Mouse (Mus musculus) brain, embryonic 18.5 days (tissue): ENCODE results near the gene Tgfb3.
A peak's percentile ranks its signal among the peaks of the same experiment; 100 is the strongest.

ENCODE experiments used
- DNase-seq: peaks from one replicate; pipeline ENCODE4 v3.0.0-alpha.2; 2012; ENCODE audit warnings: low read depth, low spot score

The Tgfb3 gene

DNA sequence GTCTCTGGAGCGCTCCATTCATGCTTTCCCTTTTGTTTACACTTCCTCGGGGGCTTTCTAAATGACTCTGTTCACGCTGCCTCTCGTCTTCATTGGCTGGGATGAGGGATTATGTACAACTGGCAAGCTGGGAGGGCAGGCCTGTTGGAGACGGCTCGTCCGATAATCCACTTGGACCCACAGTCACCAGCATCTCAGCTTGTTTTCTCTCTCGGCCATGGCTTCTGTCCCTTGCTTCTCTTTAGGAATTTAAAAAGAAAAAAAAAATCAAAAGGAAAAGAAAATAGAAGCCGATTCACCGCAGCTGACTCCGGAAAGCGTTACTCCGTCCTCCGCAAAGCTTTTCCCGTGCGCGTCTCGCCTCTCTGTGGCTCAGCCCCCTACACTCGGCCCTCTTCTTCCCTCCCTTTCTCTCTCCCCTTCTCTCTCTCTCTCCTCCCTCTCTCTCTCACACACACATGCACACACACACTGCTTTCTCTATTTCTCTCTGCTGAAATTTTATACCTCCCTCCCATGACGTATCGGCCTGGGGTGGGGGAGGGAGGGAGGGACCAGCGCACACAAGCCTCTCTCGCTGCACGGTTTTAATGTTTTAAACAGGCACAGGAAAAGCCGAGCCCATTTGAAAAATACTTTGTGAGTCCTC is at the start of gene Tgfb3:
TSS of gene Tgfb3 (minus strand) at position 489 of the 649 bp plus-strand sequence.
- peak; percentile 36 for DNase-seq

- no peak for DNase-seq
Observed at GRCm38 (mm10) chr12:86128122-86128521, 49.3 kb upstream of the Tgfb3 start.

DNA sequence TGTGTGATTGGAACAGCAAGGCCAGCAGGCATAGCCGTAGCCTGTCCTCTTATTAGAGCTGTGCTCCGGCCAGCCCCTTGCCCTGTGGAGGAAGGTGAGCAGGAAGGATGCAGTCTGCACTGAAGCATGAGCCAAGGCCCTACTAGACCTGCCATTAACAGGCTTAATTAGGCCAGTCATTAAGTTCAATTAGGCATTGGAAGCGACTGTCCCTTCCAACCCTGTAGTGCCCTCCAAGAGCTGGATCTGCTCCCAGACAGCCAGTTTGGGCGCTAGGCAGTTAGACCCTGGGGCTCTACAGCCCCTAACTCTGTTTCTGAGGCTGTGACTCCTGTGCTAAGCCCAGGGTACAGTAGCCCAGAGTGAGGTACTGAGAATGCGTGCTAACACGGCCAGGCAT is 45.2 kb upstream of the Tgfb3 start:
- DNase-seq, result no peak

DNA sequence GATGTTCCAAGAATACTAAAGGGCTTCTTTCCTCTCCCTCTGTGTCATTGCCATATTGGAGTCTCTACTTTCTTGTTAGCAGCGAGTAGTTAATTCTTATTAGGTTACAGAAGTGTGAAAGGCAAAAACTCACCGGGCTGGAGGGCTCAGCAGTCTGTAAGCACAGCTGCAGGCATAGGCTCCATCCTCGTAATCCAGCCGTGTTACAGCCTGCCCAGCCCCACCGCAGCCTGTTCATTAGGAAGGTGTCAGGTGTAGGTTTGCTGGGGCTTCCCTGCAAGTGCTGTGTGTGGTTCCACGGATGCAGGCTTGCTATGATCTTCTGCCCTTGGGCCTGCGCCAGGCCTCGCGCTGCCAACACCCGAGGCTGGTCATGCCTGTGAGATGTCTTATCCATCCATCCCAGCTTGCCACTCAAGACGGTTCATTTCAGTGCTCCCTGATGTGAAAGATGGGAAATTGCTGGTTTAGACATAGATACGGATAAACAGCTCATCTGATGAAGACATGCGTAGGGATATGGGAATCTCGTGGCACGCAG is 37.5 kb upstream of the Tgfb3 start:
- no peak for DNase-seq

GRCm38 (mm10) chr12:86110637-86111036 is 31.8 kb upstream of the Tgfb3 start:
- no peak for DNase-seq

DNA sequence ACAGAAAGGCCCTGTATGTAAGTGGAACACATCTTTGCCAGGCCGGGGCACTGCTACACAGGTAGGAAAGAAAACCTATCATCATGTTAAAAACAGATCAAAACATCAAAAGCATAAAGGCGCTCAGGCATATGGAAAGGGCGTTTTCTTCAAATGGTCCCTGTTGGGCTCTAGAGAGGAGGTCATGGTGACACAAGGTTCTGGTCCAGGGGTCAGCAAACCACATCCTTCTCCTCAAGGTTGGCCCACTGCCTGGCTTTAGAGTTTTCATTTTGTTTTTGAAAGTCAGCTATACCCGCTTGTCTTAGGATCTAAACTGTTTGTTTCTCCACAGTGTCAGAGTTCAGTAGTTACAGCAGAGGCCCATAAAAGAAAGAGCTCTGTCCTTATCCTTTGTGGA is 30.7 kb upstream of the Tgfb3 start:
- DNase-seq, result no peak

- no peak for DNase-seq
Observed at GRCm38 (mm10) chr12:86107645-86108044, 28.8 kb upstream of the Tgfb3 start.

- no peak for DNase-seq
Observed at GRCm38 (mm10) chr12:86106086-86106485, 27.2 kb upstream of the Tgfb3 start.

DNA sequence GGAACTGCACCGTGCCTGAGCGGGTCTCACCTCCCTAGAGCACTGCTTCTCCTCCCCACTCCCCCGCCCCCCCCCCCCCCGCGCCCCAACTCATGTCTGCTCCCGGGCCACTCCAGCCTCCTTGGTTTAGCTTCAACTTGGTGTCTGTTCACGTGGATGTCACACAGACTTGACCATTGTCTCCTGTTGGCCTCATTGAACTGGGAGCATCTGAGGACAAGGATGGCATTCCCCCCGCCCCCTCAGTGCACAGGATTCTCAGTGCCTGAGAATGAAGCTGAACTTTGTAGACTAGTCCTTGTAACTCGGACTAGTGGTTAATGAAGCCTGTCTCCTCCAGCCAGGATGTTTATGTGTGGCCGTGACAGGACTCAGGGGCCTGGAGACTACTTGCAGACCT is 26.7 kb upstream of the Tgfb3 start:
- DNase-seq, result no peak

DNA sequence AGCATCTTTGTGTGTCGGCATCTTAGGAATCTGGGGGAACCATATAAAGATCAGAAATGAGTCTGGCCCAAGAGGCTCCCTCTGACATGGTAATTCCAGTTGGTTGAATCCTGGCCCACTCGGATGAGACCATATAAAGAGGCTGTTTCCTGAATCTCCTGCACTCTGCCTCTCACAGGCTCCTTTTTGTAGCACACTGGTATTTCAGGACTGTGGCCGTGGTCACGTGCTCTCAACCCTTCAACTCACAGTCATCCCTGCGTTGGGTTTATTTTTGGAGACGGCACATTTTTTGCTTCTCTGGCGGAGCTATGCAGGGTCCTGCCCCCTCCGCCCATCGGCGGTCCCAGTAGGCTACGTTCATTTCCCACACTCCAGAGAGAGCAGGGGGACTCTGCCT is 25.5 kb upstream of the Tgfb3 start:
- DNase-seq, result no peak

DNA sequence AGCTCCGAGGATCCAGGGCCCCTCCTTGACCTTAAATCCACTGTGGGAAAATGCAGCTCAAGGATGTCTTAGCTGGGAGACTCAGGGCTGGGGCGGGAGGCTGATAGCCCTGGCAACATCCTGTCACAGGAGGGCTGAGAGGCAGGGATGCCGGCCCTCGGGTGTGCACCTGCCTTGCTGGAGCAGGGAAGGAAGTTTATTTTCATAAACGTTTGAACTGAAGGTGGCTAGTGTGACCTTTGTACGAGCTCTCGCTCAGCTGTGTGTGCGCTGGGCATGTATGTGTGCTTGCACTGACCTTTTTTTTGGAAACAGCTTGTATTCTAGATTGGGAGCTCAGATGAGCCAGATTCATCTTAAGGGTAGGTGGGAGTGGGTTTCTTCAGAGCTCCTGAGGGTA is 25.0 kb upstream of the Tgfb3 start:
- no peak for DNase-seq

- no peak for DNase-seq
Observed at GRCm38 (mm10) chr12:86103391-86103790, 24.6 kb upstream of the Tgfb3 start.

GRCm38 (mm10) chr12:86102686-86103085 is 23.8 kb upstream of the Tgfb3 start:
- DNase-seq, result no peak

DNA sequence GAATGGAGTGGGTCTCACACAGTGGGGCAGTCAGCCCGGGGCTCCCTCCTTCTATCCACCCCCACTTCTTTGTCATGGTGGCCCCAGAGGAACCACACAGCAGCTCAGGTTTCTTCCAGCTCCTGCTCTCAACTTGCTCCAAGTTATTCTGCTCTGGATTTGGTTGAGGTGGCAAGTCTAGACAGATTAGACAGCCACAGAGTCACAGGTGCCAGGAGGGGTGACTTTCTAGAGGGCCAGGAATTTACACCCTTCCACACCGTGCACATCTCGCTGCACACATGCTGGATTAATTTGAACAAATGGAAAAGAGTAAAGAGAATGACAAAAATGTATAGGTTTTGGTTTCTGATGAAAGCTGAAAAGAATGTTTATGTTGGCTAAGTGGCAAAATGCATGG is 21.9 kb upstream of the Tgfb3 start:
- no peak for DNase-seq

DNA sequence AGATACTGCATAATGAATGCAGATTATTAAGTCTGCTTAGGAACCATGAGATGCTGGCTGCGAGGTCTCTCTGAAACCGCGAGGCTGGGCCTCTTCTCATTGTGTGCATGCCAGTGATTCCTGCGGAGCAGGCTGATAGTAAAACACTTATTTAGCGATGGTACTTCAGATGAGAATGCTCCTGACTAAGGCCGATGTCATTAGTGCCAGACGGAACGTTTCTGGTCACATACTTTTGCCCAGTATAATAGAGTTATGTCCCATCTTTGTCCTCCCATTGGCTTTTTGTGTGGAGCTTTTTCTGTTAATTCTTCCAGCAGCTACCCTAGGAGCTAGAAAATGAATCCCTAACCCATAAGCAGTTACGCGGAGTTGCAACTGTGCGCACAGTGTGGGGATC is 18.9 kb upstream of the Tgfb3 start:
- DNase-seq, result no peak

GRCm38 (mm10) chr12:86095806-86096205 is 17.0 kb upstream of the Tgfb3 start:
- DNase-seq, result no peak

DNA sequence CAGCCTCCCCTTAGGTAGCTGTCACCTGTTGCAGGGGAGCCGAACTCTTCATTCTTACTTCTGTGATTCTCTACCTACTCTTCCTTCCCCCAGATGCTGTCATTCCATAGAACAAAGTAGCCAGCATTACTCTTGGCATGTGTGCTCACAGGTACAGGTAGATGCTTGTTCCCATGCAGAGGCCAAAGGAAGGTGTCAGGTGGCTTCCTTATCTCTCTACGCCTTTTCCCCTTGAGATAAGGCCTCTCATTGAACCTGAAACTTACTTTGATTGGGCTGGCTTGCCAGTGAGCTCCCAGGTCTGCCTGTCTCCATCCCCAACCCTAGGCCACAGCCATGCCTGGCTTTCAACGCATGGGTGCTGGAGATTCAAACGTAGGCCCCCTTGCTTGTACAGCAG is 15.2 kb upstream of the Tgfb3 start:
- DNase-seq, result no peak

- DNase-seq, result no peak
Observed at GRCm38 (mm10) chr12:86091601-86092132, 12.8 kb upstream of the Tgfb3 start.

DNA sequence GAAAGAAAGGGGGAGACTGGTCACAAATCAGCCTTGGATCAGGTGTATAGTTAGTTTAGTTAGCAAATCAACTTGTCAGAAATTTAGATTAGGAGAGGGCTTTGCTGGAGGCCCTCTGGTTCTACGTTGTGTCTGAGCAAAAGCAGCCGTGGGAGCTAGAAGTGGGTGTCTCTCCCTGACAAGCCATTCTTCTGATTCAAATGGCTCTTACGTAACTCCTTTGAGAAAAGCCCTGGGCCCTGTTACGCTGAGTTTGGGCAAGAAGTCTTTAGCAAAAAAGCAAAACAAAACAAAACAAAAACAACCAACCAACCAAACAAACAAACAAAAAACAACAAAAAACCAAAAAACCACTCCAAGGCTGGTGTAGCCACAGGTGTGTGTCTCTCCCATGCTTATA is 11.9 kb upstream of the Tgfb3 start:
- no peak for DNase-seq

GRCm38 (mm10) chr12:86088042-86088441 is 9.2 kb upstream of the Tgfb3 start:
- DNase-seq, result no peak

DNA sequence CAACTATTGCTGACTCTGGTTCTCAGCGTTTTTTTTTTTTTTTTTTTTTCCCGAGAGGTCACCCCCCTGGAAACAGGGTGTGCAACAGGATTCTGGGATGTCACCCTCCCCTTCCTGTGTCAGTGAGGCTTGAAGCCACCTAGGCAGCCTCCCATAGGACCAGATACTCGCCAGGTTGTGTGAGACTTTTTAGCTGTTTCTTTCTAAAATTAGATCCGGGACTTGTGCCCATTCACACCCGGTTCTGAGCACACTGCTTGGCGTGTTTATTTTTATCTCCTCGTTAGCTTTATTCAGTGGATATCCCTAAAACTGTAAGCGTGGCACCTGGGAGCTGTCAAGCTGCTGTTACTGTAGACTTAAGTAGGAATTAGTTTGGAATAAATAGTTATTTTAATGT is 7.7 kb upstream of the Tgfb3 start:
- no peak for DNase-seq

GRCm38 (mm10) chr12:86085873-86086272 is 7.0 kb upstream of the Tgfb3 start:
- DNase-seq, result no peak

DNA sequence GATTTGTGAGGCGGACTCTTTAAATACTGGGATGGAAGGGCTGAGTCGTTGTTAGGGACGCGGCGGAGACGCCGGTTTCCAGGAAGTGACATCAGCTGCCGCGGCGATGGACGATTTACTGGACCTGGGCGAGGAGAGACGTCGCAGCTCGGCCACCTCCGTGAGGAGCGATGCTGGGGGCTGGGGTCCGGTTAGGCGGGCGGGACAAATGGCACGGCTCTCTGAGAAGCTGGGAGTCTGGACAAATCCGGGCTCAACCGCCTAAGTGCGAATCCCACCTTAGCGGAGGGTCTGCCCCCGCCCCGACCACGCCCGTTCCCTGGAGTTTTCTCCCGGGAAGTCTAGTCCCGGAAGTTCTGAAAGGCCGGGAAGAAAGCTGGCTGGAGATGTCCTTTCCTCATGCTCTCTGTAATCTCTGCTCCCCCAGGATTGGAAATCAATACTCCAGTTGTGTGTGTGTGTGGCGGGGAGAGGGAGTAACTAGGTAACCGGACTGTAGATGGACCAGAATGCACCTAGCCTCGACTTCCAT is 3.7 kb upstream of the Tgfb3 start, which contains the start of gene Ift43:
TSS of gene Ift43 (plus strand) at position 61 of the 532 bp plus-strand sequence.
- DNase-seq, result peak; percentile 51
